Mouse (Mus musculus) embryonic facial prominence, embryonic 13.5 days (tissue): ENCODE results near the gene Cntnap2. TPM values are rescaled to one million over a fixed set of nuclear protein-coding genes. Genes with fewer than 3 reads are reported as not detected.

Experiments used
- ATAC-seq: fragments of 200-750 bp; cut with Nextera tagmentation; 2 replicates; pipeline ENCODE4 v1.8.0; 2017; ENCODE audit warnings: low read depth; ENCODE audit not compliant: insufficient number of reproducible peaks, insufficient read depth, low FRiP score, low TSS enrichment
- H3K27ac ChIP-seq: fragments of 300-500 bp; sonication (generic); 2 replicates; pipeline ENCODE4 v1.5.1; 2015; ENCODE audit warnings: moderate library complexity, mild to moderate bottlenecking, inconsistent platforms
- H3K27me3 ChIP-seq: fragments of 300-500 bp; sonication (generic); 2 replicates; pipeline ENCODE4 v1.6.1; 2015; ENCODE audit warnings: mild to moderate bottlenecking, inconsistent platforms
- H3K36me3 ChIP-seq: fragments of 300-500 bp; sonication (generic); 2 replicates; pipeline ENCODE4 v1.6.1; 2015; ENCODE audit warnings: mild to moderate bottlenecking, inconsistent platforms
- H3K4me1 ChIP-seq: fragments of 300-500 bp; sonication (generic); 2 replicates; pipeline ENCODE4 v1.6.1; 2015; ENCODE audit warnings: inconsistent platforms
- H3K4me2 ChIP-seq: fragments of 300-500 bp; sonication (generic); 2 replicates; pipeline ENCODE4 v1.6.1; 2015; ENCODE audit warnings: moderate library complexity, mild to moderate bottlenecking, inconsistent platforms
- H3K4me3 ChIP-seq: fragments of 300-500 bp; sonication (generic); 2 replicates; pipeline ENCODE4 v1.5.1; 2015; ENCODE audit warnings: mild to moderate bottlenecking, inconsistent platforms
- H3K9ac ChIP-seq: fragments of 300-500 bp; sonication (generic); 2 replicates; pipeline ENCODE4 v1.6.1; 2015; ENCODE audit warnings: mild to moderate bottlenecking, inconsistent platforms
- H3K9me3 ChIP-seq: fragments of 300-500 bp; sonication (generic); 2 replicates; pipeline ENCODE4 v1.6.1; 2016; ENCODE audit warnings: inconsistent platforms
- WGBS: fragments of 180-500 bp; shearing (Covaris S2); methylation state at CpG from one replicate; pipeline ENCODE4 v1.1.7; 2015; ENCODE audit warnings: mixed read lengths; 5-methylcytosine and 5-hydroxymethylcytosine counted together
- polyA plus RNA-seq: library from polyadenylated mRNA; unstranded; fragments of >200 nt; fragmentation: Nextera tagmentation; extraction: Ambion mirVana; gene quantifications from 2 replicates; pipeline ENCODE4 v1.2.1, GENCODE M21; 2015

The Cntnap2 gene
- polyA plus RNA-seq, 1 experiment from 2014 or later: 3.1 TPM

- no peak for ATAC-seq
- no peak overlapping the region for H3K27ac ChIP-seq
- H3K9ac ChIP-seq: no peak overlapping the region
- no peaks in the 10 kb centered on the region for H3K27me3 ChIP-seq
- no peak overlapping the region for H3K4me2 ChIP-seq
- H3K4me1 ChIP-seq: no peaks in the 10 kb centered on the region
- WGBS: 78% methylated on average over 3 of the region's 3 CpGs
- H3K4me3 ChIP-seq: no peak overlapping the region
- no peaks in the 10 kb centered on the region for H3K36me3 ChIP-seq
- no peaks in the 10 kb centered on the region for H3K9me3 ChIP-seq
These were observed 173.4 kb downstream of the Cntnap2 start for GRCm38 (mm10) chr6:45232571-45232970.

DNA sequence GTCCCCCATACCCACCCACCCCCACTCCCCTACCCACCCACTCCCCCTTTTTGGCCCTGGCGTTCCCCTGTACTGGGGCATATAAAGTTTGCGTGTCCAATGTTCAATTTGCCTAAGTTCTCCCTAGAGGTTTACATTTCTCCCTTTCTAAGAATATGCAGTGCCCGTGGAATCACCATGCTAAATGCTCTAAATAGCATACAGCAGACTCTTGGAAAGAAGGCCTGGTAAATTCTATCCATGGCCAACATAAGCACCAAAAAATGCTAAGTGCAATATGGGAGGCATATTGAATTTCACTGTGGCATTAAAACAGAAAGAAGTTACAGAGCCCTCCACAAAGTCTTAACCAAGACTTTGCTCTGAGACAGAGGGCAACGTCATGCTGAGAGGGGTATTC lies 177.4 kb downstream of the Cntnap2 start:
- ATAC-seq: no peak; the same call in 1 of the 2 replicates
- H3K4me1 ChIP-seq: no peaks in the 10 kb centered on the region

DNA sequence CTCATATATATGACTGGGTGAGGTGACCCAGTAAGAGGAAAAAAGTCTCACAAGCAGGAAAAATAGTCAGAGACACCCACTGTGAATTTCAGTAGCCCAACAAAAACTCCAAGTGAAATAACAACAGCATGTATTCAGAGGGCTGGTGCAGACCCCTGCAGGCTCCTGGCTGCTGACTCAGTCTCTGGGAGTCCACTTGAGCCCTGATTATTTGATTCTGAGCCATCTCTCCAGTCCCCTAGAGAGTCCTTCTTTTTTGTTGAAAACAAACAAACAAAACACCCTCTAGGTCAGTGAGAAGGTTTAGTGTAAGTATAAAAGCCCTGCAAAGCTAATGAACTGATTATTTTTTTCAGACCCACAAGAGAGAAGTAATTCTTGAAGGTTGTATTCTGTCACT lies 179.0 kb downstream of the Cntnap2 start:
- no peak for ATAC-seq
- Histone ChIP-seq H3K9me3 (no peaks in the 10 kb centered on the region), H3K36me3 (no peaks in the 10 kb centered on the region), H3K9ac (no peak overlapping the region), H3K27ac (no peak overlapping the region), H3K4me3 (no peak overlapping the region), H3K27me3 (no peaks in the 10 kb centered on the region), H3K4me2 (no peak overlapping the region), H3K4me1 (no peaks in the 10 kb centered on the region)

More for the DNA sequence above, 177.4 kb downstream of the Cntnap2 start:
- no peaks in the 10 kb centered on the region for H3K36me3 ChIP-seq
- no peak overlapping the region for H3K27ac ChIP-seq
- 58% methylated on average over 4 of the region's 4 CpGs for WGBS
- no peak overlapping the region for H3K9ac ChIP-seq
- no peaks in the 10 kb centered on the region for H3K27me3 ChIP-seq
- H3K4me2 ChIP-seq: no peak overlapping the region
- no peak overlapping the region for H3K4me3 ChIP-seq
- H3K9me3 ChIP-seq: no peaks in the 10 kb centered on the region

- Histone ChIP-seq H3K9ac (no peak overlapping the region), H3K9me3 (no peaks in the 10 kb centered on the region), H3K4me3 (no peak overlapping the region), H3K4me1 (no peaks in the 10 kb centered on the region), H3K27me3 (no peaks in the 10 kb centered on the region), H3K27ac (no peak overlapping the region), H3K4me2 (no peak overlapping the region), H3K36me3 (no peaks in the 10 kb centered on the region)
- 90% methylated on average over 1 of the region's 1 CpGs for WGBS
- ATAC-seq: no peak
These were observed 182.1 kb downstream of the Cntnap2 start for GRCm38 (mm10) chr6:45241218-45241617.

DNA sequence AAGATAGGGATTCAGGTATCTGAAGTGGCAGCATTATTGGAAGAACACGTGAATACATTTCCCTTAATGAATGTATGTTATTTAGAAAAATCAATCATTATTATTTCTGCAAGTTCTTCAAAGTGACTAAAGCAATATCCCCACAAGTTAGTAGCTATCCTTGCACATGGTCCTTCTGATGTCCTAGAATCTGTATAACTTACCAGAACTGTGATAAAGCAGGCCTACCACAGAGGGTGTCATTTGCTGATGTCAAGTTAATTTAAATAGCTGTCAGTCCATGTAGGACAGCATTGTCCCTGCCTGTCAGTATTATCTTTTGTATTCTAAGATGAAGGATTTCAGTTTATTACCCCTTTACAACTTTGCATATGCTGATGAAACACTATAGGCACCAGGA lies 185.5 kb downstream of the Cntnap2 start:
- Histone ChIP-seq H3K4me2 (no peak overlapping the region), H3K9ac (no peak overlapping the region), H3K4me1 (no peaks in the 10 kb centered on the region), H3K27me3 (no peaks in the 10 kb centered on the region), H3K9me3 (no peaks in the 10 kb centered on the region), H3K36me3 (no peaks in the 10 kb centered on the region), H3K4me3 (no peak overlapping the region), H3K27ac (no peak overlapping the region)
- 79% methylated on average over 1 of the region's 1 CpGs for whole genome bisulfite sequencing
- no peak for ATAC-seq

- Histone ChIP-seq H3K9me3 (no peaks in the 10 kb centered on the region), H3K27me3 (no peaks in the 10 kb centered on the region), H3K4me1 (no peaks in the 10 kb centered on the region), H3K27ac (no peak overlapping the region), H3K36me3 (no peaks in the 10 kb centered on the region), H3K4me3 (no peak overlapping the region), H3K4me2 (no peak overlapping the region), H3K9ac (no peak overlapping the region)
- WGBS: 48% methylated on average over 1 of the region's 1 CpGs
- ATAC-seq: no peak
These were observed 198.9 kb downstream of the Cntnap2 start for GRCm38 (mm10) chr6:45258047-45258446.

DNA sequence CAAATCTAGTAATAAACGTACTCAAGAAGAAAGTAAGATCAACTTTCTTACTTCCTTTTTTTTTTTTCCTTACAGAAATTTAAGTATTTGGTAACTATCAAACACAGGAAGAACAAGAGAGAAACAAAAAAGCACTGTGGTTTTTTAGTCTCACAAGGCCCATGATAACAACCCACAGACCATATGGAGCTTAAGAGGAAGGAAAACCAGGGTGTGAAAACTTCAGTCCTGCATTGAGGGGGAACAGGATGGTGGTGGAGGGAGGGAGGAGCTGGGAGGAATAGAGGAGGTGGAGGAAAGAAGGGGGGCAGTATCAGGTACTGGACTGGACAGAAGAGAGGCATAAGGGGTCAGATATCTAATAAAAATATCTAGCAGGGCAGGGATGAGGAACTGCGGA lies 212.4 kb downstream of the Cntnap2 start:
- WGBS: 68% methylated on average over 2 of the region's 2 CpGs
- no peak for ATAC-seq

GRCm38 (mm10) chr6:45273259-45273775 lies 214.2 kb downstream of the Cntnap2 start:
- H3K9me3 ChIP-seq: no peaks in the 10 kb centered on the region
- 39% methylated on average over 1 of the region's 1 CpGs for WGBS
- H3K9ac ChIP-seq: no peak overlapping the region
- no peak overlapping the region for H3K4me3 ChIP-seq
- H3K27me3 ChIP-seq: no peaks in the 10 kb centered on the region
- no peak for ATAC-seq
- no peaks in the 10 kb centered on the region for H3K36me3 ChIP-seq
- no peaks in the 10 kb centered on the region for H3K4me1 ChIP-seq
- H3K27ac ChIP-seq: no peak overlapping the region
- no peak overlapping the region for H3K4me2 ChIP-seq

More for the DNA sequence above, 212.4 kb downstream of the Cntnap2 start:
- Histone ChIP-seq H3K27ac (no peak overlapping the region), H3K9ac (no peak overlapping the region), H3K27me3 (no peaks in the 10 kb centered on the region), H3K4me2 (no peak overlapping the region), H3K9me3 (no peaks in the 10 kb centered on the region), H3K4me3 (no peak overlapping the region), H3K4me1 (no peaks in the 10 kb centered on the region), H3K36me3 (no peaks in the 10 kb centered on the region)

- Histone ChIP-seq H3K36me3 (no peaks in the 10 kb centered on the region), H3K9me3 (no peaks in the 10 kb centered on the region), H3K4me3 (no peak overlapping the region), H3K4me1 (no peaks in the 10 kb centered on the region), H3K4me2 (no peak overlapping the region), H3K27me3 (no peaks in the 10 kb centered on the region), H3K27ac (no peak overlapping the region), H3K9ac (no peak overlapping the region)
- no peak for ATAC-seq
- 66% methylated on average over 1 of the region's 1 CpGs for WGBS
These were observed 231.0 kb downstream of the Cntnap2 start for GRCm38 (mm10) chr6:45290154-45290553.

- Histone ChIP-seq H3K4me3 (no peak overlapping the region), H3K27ac (no peak overlapping the region), H3K4me1 (no peaks in the 10 kb centered on the region), H3K4me2 (no peak overlapping the region), H3K36me3 (no peaks in the 10 kb centered on the region), H3K9me3 (no peaks in the 10 kb centered on the region), H3K27me3 (no peaks in the 10 kb centered on the region), H3K9ac (no peak overlapping the region)
- 85% methylated on average over 3 of the region's 3 CpGs for WGBS
- ATAC-seq: no peak
These were observed 258.3 kb downstream of the Cntnap2 start for GRCm38 (mm10) chr6:45317455-45317854.

DNA sequence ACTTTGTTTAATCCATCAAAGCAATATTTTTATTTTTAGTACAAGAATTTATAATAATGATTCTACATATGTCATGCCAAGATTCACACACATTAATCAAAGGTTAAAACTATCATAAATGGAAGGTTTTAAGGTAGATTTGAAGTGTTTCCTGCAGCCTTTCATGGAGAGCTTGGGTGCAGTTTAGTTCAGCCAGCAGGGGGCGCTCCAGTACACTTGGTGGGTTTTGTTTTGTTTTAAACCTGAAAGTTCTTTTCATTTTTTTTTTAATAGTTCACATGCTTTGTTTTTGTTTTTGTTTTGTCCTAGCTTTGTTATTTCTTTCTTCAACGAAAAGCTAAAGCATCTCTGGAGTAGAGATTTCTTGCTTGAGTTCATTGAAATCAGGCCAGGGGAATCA lies 264.3 kb downstream of the Cntnap2 start:
- Histone ChIP-seq H3K9me3 (no peaks in the 10 kb centered on the region), H3K4me1 (no peaks in the 10 kb centered on the region), H3K36me3 (no peaks in the 10 kb centered on the region), H3K4me2 (no peak overlapping the region), H3K4me3 (no peak overlapping the region), H3K27me3 (no peaks in the 10 kb centered on the region), H3K27ac (no peak overlapping the region), H3K9ac (no peak overlapping the region)
- no peak for ATAC-seq
- 2% methylated on average over 2 of the region's 2 CpGs for WGBS

DNA sequence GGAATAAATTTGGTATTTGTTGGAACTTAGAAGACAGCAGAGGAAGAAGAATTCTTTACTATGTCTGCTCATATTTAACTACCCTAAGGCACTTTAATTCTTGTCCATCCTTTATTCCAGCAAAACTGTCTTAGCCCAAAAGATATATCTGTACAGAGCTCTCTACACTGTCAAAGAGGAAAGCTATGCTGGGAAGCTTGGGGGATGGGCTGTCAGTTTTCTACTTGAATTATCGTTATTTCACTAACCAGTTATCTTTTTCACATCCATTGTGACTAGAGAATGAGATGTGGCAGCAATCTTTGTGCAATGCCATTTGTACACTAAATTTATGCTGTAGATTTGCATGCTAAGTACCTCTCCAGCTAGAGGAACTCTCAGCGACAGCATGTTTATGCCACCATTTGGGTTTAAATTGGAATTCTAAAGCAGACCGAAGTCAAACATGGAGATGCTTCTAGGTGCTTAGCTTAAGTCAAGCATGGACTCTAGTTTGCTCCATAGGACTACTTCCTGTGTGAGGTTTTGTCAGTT lies 268.9 kb downstream of the Cntnap2 start:
- 84% methylated on average over 3 of the region's 3 CpGs for WGBS
- Histone ChIP-seq H3K27me3 (no peaks in the 10 kb centered on the region), H3K9ac (no peak overlapping the region), H3K4me3 (no peak overlapping the region), H3K27ac (no peak overlapping the region), H3K4me2 (no peak overlapping the region), H3K4me1 (no peaks in the 10 kb centered on the region), H3K36me3 (no peaks in the 10 kb centered on the region), H3K9me3 (no peaks in the 10 kb centered on the region)
- no peak for ATAC-seq
